21 mouse cellular contexts compared by ENCODE assay signal in genomic region chr9:41517053-41517696, GRCm38 (mm10).
A peak's percentile ranks its signal among the peaks of the same experiment; 100 is the strongest.
DNase-seq lines count a peak whose midpoint lies in the region; ATAC-seq and TF ChIP-seq lines count a peak whose summit lies in the region.
"Had no signal": no experiment of that assay in that cellular context is flagged by ENCODE, and none has a peak within 500 bp of the region (broad histone marks: within the 10 kb centered on the region; RNA-seq: fewer than 3 reads in every experiment).

No protein-coding gene starts in this region.

- no peak for TF ChIP-seq CTCF in forebrain, postnatal 0 days (IDR thresholded peaks at IDR 0.05; ENCODE audit: low read depth)
- no peak for TF ChIP-seq CTCF in hindbrain, postnatal 0 days (IDR thresholded peaks at IDR 0.05; ENCODE audit: low read depth)

- DNase-seq in forebrain, postnatal 0 days = no peak
- DNase-seq in midbrain, embryonic 14.5 days = no peak
- no peak for DNase-seq in midbrain, embryonic 10.5 days (ENCODE audit: low spot score)
- DNase-seq in hindbrain, postnatal 0 days (ENCODE audit: low spot score) = no peak
- no peak for DNase-seq in layer of hippocampus, adult 8-10 months (ENCODE audit: low spot score in 2 of 2)
- no peak for DNase-seq in cerebellum, adult 9-10 months
- DNase-seq: adrenal gland, postnatal 10 days; cerebellum, postnatal 14 days; gastrocnemius, postnatal 14 days; heart, postnatal 10 days; kidney, adult 11 months; kidney, postnatal 10 days; left cerebral cortex, postnatal 4 days; liver, postnatal 0 days; lung, postnatal 4 days; thymus, postnatal 25 days had no signal

- no peak overlapping the region for H3K9ac ChIP-seq in forebrain, embryonic 12.5 days
- no peak overlapping the region for H3K9ac ChIP-seq in forebrain, postnatal 0 days
- H3K9ac ChIP-seq in midbrain, embryonic 14.5 days (replicated peaks; ENCODE audit: low read length) = no peak overlapping the region
- no peak overlapping the region for H3K9ac ChIP-seq in hindbrain, postnatal 0 days (replicated peaks; ENCODE audit: low read length)
- no peak overlapping the region for H3K9ac ChIP-seq in neural tube, embryonic 15.5 days (replicated peaks)
- H3K9ac ChIP-seq: liver, postnatal 0 days; midbrain, embryonic 12.5 days; neural tube, embryonic 12.5 days had no signal

- H3K27ac ChIP-seq in forebrain, embryonic 12.5 days = 0 out of 2 replicates have a peak overlapping the region, but pooled peaks have one; percentile 20
- no peak overlapping the region for H3K27ac ChIP-seq in forebrain, postnatal 0 days (ENCODE audit: low read depth, low read length)
- H3K27ac ChIP-seq in midbrain, embryonic 14.5 days (replicated peaks; ENCODE audit: low read depth, low read length) = peak overlapping the region; percentile 66
- no peak overlapping the region for H3K27ac ChIP-seq in midbrain, embryonic 10.5 days (replicated peaks)
- peak overlapping the region; percentile 22; the same call in 1 of the 2 replicates for H3K27ac ChIP-seq in hindbrain, postnatal 0 days
- peak overlapping the region; percentile 60 for H3K27ac ChIP-seq in neural tube, embryonic 15.5 days (replicated peaks)
- H3K27ac ChIP-seq: midbrain, embryonic 12.5 days; neural tube, embryonic 12.5 days had no signal

- no peaks in the 10 kb centered on the region for H3K4me1 ChIP-seq in forebrain, embryonic 12.5 days
- no peaks in the 10 kb centered on the region for H3K4me1 ChIP-seq in forebrain, postnatal 0 days (ENCODE audit: insufficient read depth)
- H3K4me1 ChIP-seq in midbrain, embryonic 14.5 days (ENCODE audit: control insufficient read depth, insufficient read depth, low read length) = no peaks in the 10 kb centered on the region
- H3K4me1 ChIP-seq in midbrain, embryonic 10.5 days = no peaks in the 10 kb centered on the region; the same call in 1 of the 2 replicates
- H3K4me1 ChIP-seq in hindbrain, postnatal 0 days (ENCODE audit: insufficient read depth, low read length) = no peaks in the 10 kb centered on the region
- peaks cover 19% of the 10 kb centered on the region for H3K4me1 ChIP-seq in neural tube, embryonic 15.5 days

- H3K36me3 ChIP-seq in forebrain, embryonic 12.5 days (replicated peaks) = no peaks in the 10 kb centered on the region
- no peaks in the 10 kb centered on the region for H3K36me3 ChIP-seq in forebrain, postnatal 0 days (ENCODE audit: insufficient read depth)
- H3K36me3 ChIP-seq in midbrain, embryonic 14.5 days (ENCODE audit: control insufficient read depth, insufficient read depth, low read length) = peaks cover 4% of the 10 kb centered on the region; the same call in 1 of the 2 replicates
- peaks cover 14% of the 10 kb centered on the region for H3K36me3 ChIP-seq in midbrain, embryonic 10.5 days
- H3K36me3 ChIP-seq in hindbrain, postnatal 0 days (ENCODE audit: insufficient read depth, low read length) = no peaks in the 10 kb centered on the region
- H3K36me3 ChIP-seq in neural tube, embryonic 15.5 days = no peaks in the 10 kb centered on the region
- H3K36me3 ChIP-seq: midbrain, embryonic 12.5 days had no signal

- H3K4me2 ChIP-seq in forebrain, embryonic 12.5 days = no peak overlapping the region
- no peak overlapping the region for H3K4me2 ChIP-seq in forebrain, postnatal 0 days (ENCODE audit: low read depth)
- no peak overlapping the region for H3K4me2 ChIP-seq in midbrain, embryonic 14.5 days (ENCODE audit: low read length)
- H3K4me2 ChIP-seq in hindbrain, postnatal 0 days (ENCODE audit: low read depth, low read length) = no peak overlapping the region
- H3K4me2 ChIP-seq in neural tube, embryonic 15.5 days = no peak overlapping the region
- H3K4me2 ChIP-seq: midbrain, embryonic 12.5 days; neural tube, embryonic 12.5 days had no signal

- WGBS in forebrain, embryonic 12.5 days = 80% methylated on average over 2 of the region's 2 CpGs
- WGBS in forebrain, postnatal 0 days = 66% methylated on average over 2 of the region's 2 CpGs
- 77% methylated on average over 2 of the region's 2 CpGs for WGBS in midbrain, embryonic 14.5 days
- WGBS in midbrain, embryonic 10.5 days = 95% methylated on average over 2 of the region's 2 CpGs
- WGBS in hindbrain, postnatal 0 days = 52% methylated on average over 2 of the region's 2 CpGs
- 59% methylated on average over 2 of the region's 2 CpGs for WGBS in neural tube, embryonic 15.5 days

- ATAC-seq in forebrain, embryonic 12.5 days (ENCODE audit: low FRiP score) = no peak
- no peak for ATAC-seq in forebrain, postnatal 0 days
- no peak for ATAC-seq in midbrain, embryonic 14.5 days (ENCODE audit: low FRiP score, low TSS enrichment)
- no peak for ATAC-seq in hindbrain, postnatal 0 days
- ATAC-seq in neural tube, embryonic 15.5 days (ENCODE audit: low FRiP score) = no peak
- ATAC-seq: liver, postnatal 0 days had no signal

- no peaks in the 10 kb centered on the region for H3K27me3 ChIP-seq in forebrain, embryonic 12.5 days
- H3K27me3 ChIP-seq in forebrain, postnatal 0 days (ENCODE audit: insufficient read depth, low read length) = no peaks in the 10 kb centered on the region
- H3K27me3 ChIP-seq in midbrain, embryonic 14.5 days (ENCODE audit: control insufficient read depth, insufficient read depth, low read length) = no peaks in the 10 kb centered on the region
- H3K27me3 ChIP-seq in midbrain, embryonic 10.5 days (ENCODE audit: low read depth, poor library complexity, severe bottlenecking) = no peaks in the 10 kb centered on the region
- H3K27me3 ChIP-seq in hindbrain, postnatal 0 days (ENCODE audit: insufficient read depth, low read length) = no peaks in the 10 kb centered on the region
- no peaks in the 10 kb centered on the region for H3K27me3 ChIP-seq in neural tube, embryonic 15.5 days (replicated peaks)
- H3K27me3 ChIP-seq: CH12.LX; midbrain, embryonic 12.5 days; neural tube, embryonic 12.5 days had no signal

- H3K9me3 ChIP-seq in forebrain, embryonic 12.5 days = no peaks in the 10 kb centered on the region
- no peaks in the 10 kb centered on the region for H3K9me3 ChIP-seq in forebrain, postnatal 0 days (ENCODE audit: low read length)
- H3K9me3 ChIP-seq in midbrain, embryonic 14.5 days (ENCODE audit: control insufficient read depth, low read length) = no peaks in the 10 kb centered on the region
- H3K9me3 ChIP-seq in midbrain, embryonic 10.5 days (replicated peaks) = no peaks in the 10 kb centered on the region
- H3K9me3 ChIP-seq in hindbrain, postnatal 0 days (ENCODE audit: low read length) = no peaks in the 10 kb centered on the region
- no peaks in the 10 kb centered on the region for H3K9me3 ChIP-seq in neural tube, embryonic 15.5 days (replicated peaks)
- H3K9me3 ChIP-seq: midbrain, embryonic 12.5 days; neural tube, embryonic 12.5 days had no signal

- H3K4me3 ChIP-seq in forebrain, embryonic 12.5 days (replicated peaks) = no peak overlapping the region
- no peak overlapping the region for H3K4me3 ChIP-seq in forebrain, postnatal 0 days (ENCODE audit: low read depth, low read length)
- H3K4me3 ChIP-seq in midbrain, embryonic 14.5 days (replicated peaks; ENCODE audit: low read depth, low read length) = no peak overlapping the region
- no peak overlapping the region for H3K4me3 ChIP-seq in midbrain, embryonic 10.5 days
- no peak overlapping the region for H3K4me3 ChIP-seq in hindbrain, postnatal 0 days (ENCODE audit: low read length)
- no peak overlapping the region for H3K4me3 ChIP-seq in neural tube, embryonic 15.5 days (replicated peaks)
- H3K4me3 ChIP-seq: midbrain, embryonic 12.5 days; neural tube, embryonic 12.5 days had no signal

Comparison
In these comparisons a context has a peak if more than half of its experiments do, and no peak if none do; other contexts are left out.
1. H3K27ac ChIP-seq: peak in forebrain, embryonic 12.5 days (single experiment), midbrain, embryonic 14.5 days (single experiment), hindbrain, postnatal 0 days (single experiment) and neural tube, embryonic 15.5 days (single experiment); none in forebrain, postnatal 0 days (single experiment) and midbrain, embryonic 10.5 days (single experiment).